13 mouse cellular contexts compared by ENCODE assay signal in the genomic region with DNA sequence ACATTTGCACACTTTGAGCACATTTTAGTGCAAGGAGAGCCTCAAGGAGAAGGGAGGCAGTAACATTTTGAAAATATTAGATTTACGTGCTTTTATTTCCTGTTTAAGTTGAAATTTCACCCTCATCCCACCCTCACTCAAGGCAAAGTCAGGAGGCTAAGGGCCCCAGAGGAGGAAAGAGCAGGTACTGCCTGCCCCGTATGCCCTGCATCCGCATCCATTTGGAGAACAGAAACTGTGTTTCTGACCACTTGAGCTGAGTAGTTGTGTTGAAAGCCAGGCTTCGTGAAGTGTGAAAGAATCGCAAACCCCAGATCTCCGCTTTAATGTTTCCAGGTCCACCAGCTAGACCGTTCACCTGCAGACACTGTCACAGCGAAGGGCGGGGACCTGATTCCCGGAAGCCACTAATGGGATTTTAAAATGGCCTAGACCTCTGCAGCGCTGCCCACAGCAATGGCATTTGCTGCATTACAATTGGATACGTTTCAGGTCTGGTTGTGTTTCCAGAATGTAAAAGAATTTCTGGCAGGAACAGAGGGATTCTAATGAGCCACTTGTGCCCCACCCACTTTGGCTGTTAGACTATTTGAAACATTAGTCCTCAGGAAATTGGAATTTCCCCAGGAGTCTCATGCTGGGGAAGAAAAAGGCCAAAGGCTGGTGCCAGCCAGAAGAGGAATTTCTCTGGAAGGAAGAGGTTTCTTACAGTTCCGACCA. TPM values are rescaled to one million over a fixed set of nuclear protein-coding genes. Genes with fewer than 3 reads are reported as not detected.
A peak's percentile ranks its signal among the peaks of the same experiment; 100 is the strongest.
DNase-seq lines count a peak whose midpoint lies in the region; ATAC-seq and TF ChIP-seq lines count a peak whose summit lies in the region.
"Had no signal": no experiment of that assay in that cellular context is flagged by ENCODE, and none has a peak within 500 bp of the region (broad histone marks: within the 10 kb centered on the region; RNA-seq: fewer than 3 reads in every experiment).

No protein-coding gene starts in this region.

- H3K4me3 ChIP-seq in heart, adult 2 months, result no peak overlapping the region
- no peak overlapping the region for H3K4me3 ChIP-seq in CH12.LX (replicated peaks in 1 of 3; ENCODE audit: low read depth in 2 of 3, low read length in 2 of 3, poor library complexity in 1 of 3)
- no peak overlapping the region for H3K4me3 ChIP-seq in embryonic facial prominence, embryonic 14.5 days (ENCODE audit: low read depth, low read length)
- H3K4me3 ChIP-seq in lung, embryonic 16.5 days (ENCODE audit: low read length), result no peak overlapping the region
- H3K4me3 ChIP-seq: hindbrain, embryonic 15.5 days had no signal

- no peak for ATAC-seq in embryonic facial prominence, embryonic 14.5 days (ENCODE audit: low read depth)
- peak; percentile 59 for ATAC-seq in lung, embryonic 16.5 days (ENCODE audit: low read depth)
- ATAC-seq: CD4-positive, CD25-positive, alpha-beta regulatory T cell, adult 4 months; forebrain, embryonic 16.5 days had no signal

- 71% methylated on average over 13 of the region's 13 CpGs for WGBS in heart, adult 2 months
- WGBS in embryonic facial prominence, embryonic 14.5 days, result 61% methylated on average over 13 of the region's 13 CpGs
- WGBS in lung, embryonic 16.5 days, result 56% methylated on average over 13 of the region's 13 CpGs

- dilution Hi-C loops in CH12.LX (cut with MboI; ENCODE audit: extremely low pct_ligation_motif_present, extremely low pct_unique_long_range_greater_than_20kb, low sequenced_read_pairs), result no loop called here

- H3K36me3 ChIP-seq in heart, adult 2 months (ENCODE audit: control insufficient read depth, insufficient read depth, low read length), result no peaks in the 10 kb centered on the region
- H3K36me3 ChIP-seq in CH12.LX (replicated peaks in 1 of 2; ENCODE audit: control insufficient read depth in 1 of 2, insufficient read depth in 1 of 2, low read length in 1 of 2), result no peaks in the 10 kb centered on the region
- H3K36me3 ChIP-seq in embryonic facial prominence, embryonic 14.5 days (ENCODE audit: control insufficient read depth, insufficient read depth, low read length), result no peaks in the 10 kb centered on the region
- no peaks in the 10 kb centered on the region for H3K36me3 ChIP-seq in lung, embryonic 16.5 days (ENCODE audit: control insufficient read depth, insufficient read depth, low read length)
- H3K36me3 ChIP-seq: hindbrain, embryonic 15.5 days had no signal

- no peak for TF ChIP-seq POLR2A in heart, adult 2 months (IDR thresholded peaks at IDR 0.05; ENCODE audit: insufficient read depth, low read depth, low read length)
- no peak for TF ChIP-seq POLR2A in CH12.LX (IDR thresholded peaks at IDR 0.05; ENCODE audit: low read depth, low read length)

- TF ChIP-seq CTCF in heart, adult 2 months (IDR thresholded peaks at IDR 0.05), result no peak
- TF ChIP-seq CTCF in CH12.LX (conservative IDR thresholded peaks at IDR 0.05 in 1 of 2, IDR thresholded peaks at IDR 0.05 in 1 of 2; ENCODE audit: low read depth in 2 of 2, low read length in 2 of 2), result no peak

- no peaks in the 10 kb centered on the region for H3K27me3 ChIP-seq in heart, adult 2 months (ENCODE audit: control insufficient read depth, insufficient read depth, low read length)
- H3K27me3 ChIP-seq in CH12.LX (replicated peaks), result peaks cover 70% of the 10 kb centered on the region
- no peaks in the 10 kb centered on the region for H3K27me3 ChIP-seq in embryonic facial prominence, embryonic 14.5 days (replicated peaks; ENCODE audit: control insufficient read depth, insufficient read depth, low read length)
- H3K27me3 ChIP-seq in lung, embryonic 16.5 days (ENCODE audit: control insufficient read depth, insufficient read depth, low read depth, low read length), result no peaks in the 10 kb centered on the region; the same call in 1 of the 2 replicates
- H3K27me3 ChIP-seq: hindbrain, embryonic 15.5 days had no signal

- H3K27ac ChIP-seq in heart, adult 2 months, result no peak overlapping the region
- H3K27ac ChIP-seq in CH12.LX (ENCODE audit: insufficient read depth, low read depth), result no peak overlapping the region
- no peak overlapping the region for H3K27ac ChIP-seq in embryonic facial prominence, embryonic 14.5 days (replicated peaks; ENCODE audit: low read depth, low read length)
- peak overlapping the region; percentile 32 for H3K27ac ChIP-seq in lung, embryonic 16.5 days (ENCODE audit: low read length)
- H3K27ac ChIP-seq: hindbrain, embryonic 15.5 days; liver, embryonic 14.5 days had no signal

- no peaks in the 10 kb centered on the region for H3K9me3 ChIP-seq in CH12.LX (replicated peaks; ENCODE audit: low read length)
- no peaks in the 10 kb centered on the region for H3K9me3 ChIP-seq in embryonic facial prominence, embryonic 14.5 days (ENCODE audit: control insufficient read depth, low read length)
- no peaks in the 10 kb centered on the region for H3K9me3 ChIP-seq in lung, embryonic 16.5 days (ENCODE audit: control insufficient read depth, low read length)
- H3K9me3 ChIP-seq: hindbrain, embryonic 15.5 days had no signal

- intact Hi-C loops in heart, adult 2 months (cut with DNase I), result no loop called here

- in situ Hi-C loops in CH12.LX (cut with MboI; ENCODE audit: low pct_ligation_motif_present, low pct_unique_long_range_greater_than_20kb, low sequenced_read_pairs), result no loop called here

- TF ChIP-seq RAD21 in CH12.LX (IDR thresholded peaks at IDR 0.05; ENCODE audit: low read depth, low read length), result no peak

- no peak overlapping the region for H3K9ac ChIP-seq in heart, adult 2 months (ENCODE audit: low read depth, low read length)
- no peak overlapping the region for H3K9ac ChIP-seq in CH12.LX (ENCODE audit: insufficient read depth, low read depth)
- no peak overlapping the region for H3K9ac ChIP-seq in embryonic facial prominence, embryonic 14.5 days (ENCODE audit: low read depth, low read length)
- no peak overlapping the region for H3K9ac ChIP-seq in lung, embryonic 16.5 days (ENCODE audit: low read length)
- H3K9ac ChIP-seq: hindbrain, embryonic 15.5 days; liver, embryonic 14.5 days had no signal

- H3K4me1 ChIP-seq in heart, adult 2 months (ENCODE audit: control insufficient read depth, insufficient read depth, low read length), result no peaks in the 10 kb centered on the region
- H3K4me1 ChIP-seq in CH12.LX (ENCODE audit: control insufficient read depth in 1 of 2, insufficient read depth in 2 of 2), result no peaks in the 10 kb centered on the region
- peaks cover 3% of the 10 kb centered on the region; the same call in 1 of the 2 replicates for H3K4me1 ChIP-seq in embryonic facial prominence, embryonic 14.5 days (ENCODE audit: control insufficient read depth, insufficient read depth, low read length)
- H3K4me1 ChIP-seq in lung, embryonic 16.5 days (replicated peaks; ENCODE audit: control insufficient read depth, insufficient read depth, low read length), result peaks cover 2% of the 10 kb centered on the region; the same call in 1 of the 2 replicates
- H3K4me1 ChIP-seq: hindbrain, embryonic 15.5 days had no signal

- no peaks in the 10 kb centered on the region for H3K79me2 ChIP-seq in heart, adult 2 months (replicated peaks; ENCODE audit: control insufficient read depth, insufficient read depth, low read length)
- H3K79me2 ChIP-seq in CH12.LX (replicated peaks; ENCODE audit: control insufficient read depth, extremely low read depth, insufficient read depth, poor library complexity, severe bottlenecking), result no peaks in the 10 kb centered on the region

- peak overlapping the region; percentile 40; the same call in 1 of the 2 replicates for H3K4me2 ChIP-seq in CH12.LX (ENCODE audit: insufficient read depth, low read depth, poor library complexity, severe bottlenecking)
- H3K4me2 ChIP-seq in embryonic facial prominence, embryonic 14.5 days (ENCODE audit: low read depth, low read length), result no peak overlapping the region
- peak overlapping the region; percentile 32 for H3K4me2 ChIP-seq in lung, embryonic 16.5 days (ENCODE audit: low read depth, low read length)
- H3K4me2 ChIP-seq: hindbrain, embryonic 15.5 days had no signal

- no peak for TF ChIP-seq EP300 in heart, adult 2 months (IDR thresholded peaks at IDR 0.05; ENCODE audit: insufficient read depth, low read depth, low read length)
- no peak for TF ChIP-seq EP300 in CH12.LX (IDR thresholded peaks at IDR 0.05; ENCODE audit: low read length)

- DNase-seq in heart, adult 11 months, result peak; percentile 78
- DNase-seq in heart, adult 2 months, result no peak
- no peak for DNase-seq in CH12.LX (ENCODE audit: extremely low read depth)
- peak; percentile 58 for DNase-seq in embryonic facial prominence, embryonic 14.5 days (ENCODE audit: low spot score)
- DNase-seq in gastrocnemius, adult 8-10 months (ENCODE audit: low spot score in 2 of 2), result no peak
- no peak for DNase-seq in adrenal gland, postnatal 4 days (ENCODE audit: low spot score in 2 of 2)
- DNase-seq in urinary bladder, postnatal 14 days (ENCODE audit: low spot score), result no peak
- DNase-seq: thymus, postnatal 4 days had no signal

TF ChIP-seq in CH12.LX, 34 proteins besides CTCF, POLR2A, EP300 and RAD21:
- no peak for TF ChIP-seq MYC (IDR thresholded peaks at IDR 0.05; ENCODE audit: low read depth, low read length)
- TF ChIP-seq MEF2A (IDR thresholded peaks at IDR 0.05; ENCODE audit: borderline replicate concordance, low read depth, low read length), result no peak
- TF ChIP-seq ZC3H11A (IDR thresholded peaks at IDR 0.05; ENCODE audit: low read depth, low read length), result no peak
- TF ChIP-seq CHD2 (IDR thresholded peaks at IDR 0.05; ENCODE audit: low read length), result no peak
- TF ChIP-seq PAX5 (IDR thresholded peaks at IDR 0.05; ENCODE audit: low read length), result no peak

RNA-seq across cellular contexts. Expression of a gene that starts 11.1 kb away (rescaled TPM):
- total RNA-seq in heart, adult 2 months (2021), result under 1 TPM; 0.18 to 0.47 TPM
- 1.3 and 1.4 TPM in 2 replicates for polyA plus RNA-seq in heart, adult 2 months (2012; rRNA removed)
- total RNA-seq in CH12.LX (2012; rRNA removed), result not detected in 2 replicates
- not detected in 2 replicates for total RNA-seq in CH12.LX (2014; rRNA removed)
- polyA plus RNA-seq in CH12.LX (2012; ENCODE audit: insufficient read length, low read depth), result not detected in 2 replicates
- 0.07 and 0.26 TPM in 2 replicates for polyA plus RNA-seq in embryonic facial prominence, embryonic 14.5 days (2014; fragmentation: Nextera tagmentation; extraction: Ambion mirVana)
- polyA plus RNA-seq in lung, embryonic 16.5 days (2015; fragmentation: Nextera tagmentation; extraction: Ambion mirVana), result 4.6 and 4.9 TPM in 2 replicates
- not detected for total RNA-seq in gastrocnemius, adult 8-10 months (2022)
- 1 to 10 TPM in 1 of 2 experiments, under 1 TPM in 1; 0.51 to 1.1 TPM for total RNA-seq in adrenal gland, postnatal 4 days (2021)
- polyA plus RNA-seq: CD4-positive, CD25-positive, alpha-beta regulatory T cell, adult 4 months; forebrain, embryonic 16.5 days had no signal

Comparison
In these comparisons a context has a peak if more than half of its experiments do, and no peak if none do; other contexts are left out.
1. DNase-seq: peak in heart, adult 11 months (single experiment) and embryonic facial prominence, embryonic 14.5 days (single experiment); none in heart, adult 2 months (0 of 2), CH12.LX (single experiment), gastrocnemius, adult 8-10 months (0 of 2), adrenal gland, postnatal 4 days (0 of 2) and urinary bladder, postnatal 14 days (single experiment).